Mouse (Mus musculus) liver, embryonic 11.5 days (tissue): ENCODE data around the gene Gm10681. TPM values are rescaled to one million over a fixed set of nuclear protein-coding genes. Genes with fewer than 3 reads are reported as not detected.
"Not testable (repeated sequence)": the region's sequence is repeated elsewhere in the genome, so short reads cannot be mapped to it uniquely, and the experiment has no call there.

Experiments used
- ATAC-seq: fragments of 200-750 bp; cut with Nextera tagmentation; replicated peaks from 2 replicates; pipeline ENCODE4 v1.8.0; 2017; ENCODE audit warnings: moderate number of reproducible peaks, mild to moderate bottlenecking, moderate TSS enrichment, moderate library complexity; ENCODE audit not compliant: low FRiP score
- DNase-seq: peaks from one replicate; pipeline ENCODE4 v3.0.0-alpha.2; 2017; ENCODE audit warnings: low spot score
- H3K27ac ChIP-seq: fragments of 300-500 bp; sonication (generic); 2 replicates; pipeline ENCODE4 v1.5.1; 2014; ENCODE audit warnings: mild to moderate bottlenecking, low read depth, low read length, control low read depth
- H3K27me3 ChIP-seq: fragments of 300-500 bp; sonication (generic); replicated peaks from 2 replicates; pipeline ENCODE4 v1.6.1; 2014; ENCODE audit warnings: low read length, mixed read lengths; ENCODE audit not compliant: control insufficient read depth, insufficient read depth
- H3K36me3 ChIP-seq: fragments of 300-500 bp; sonication (generic); 2 replicates; pipeline ENCODE4 v1.6.1; 2014; ENCODE audit warnings: mild to moderate bottlenecking, low read length, moderate library complexity, mixed read lengths; ENCODE audit not compliant: control insufficient read depth, insufficient read depth
- H3K4me1 ChIP-seq: fragments of 300-500 bp; sonication (generic); replicated peaks from 2 replicates; pipeline ENCODE4 v1.6.1; 2014; ENCODE audit warnings: low read length, mixed read lengths; ENCODE audit not compliant: control insufficient read depth, insufficient read depth
- H3K4me2 ChIP-seq: fragments of 300-500 bp; sonication (generic); 2 replicates; pipeline ENCODE4 v1.6.1; 2014; ENCODE audit warnings: mild to moderate bottlenecking, control low read depth, moderate library complexity
- H3K4me3 ChIP-seq: fragments of 300-500 bp; sonication (generic); 2 replicates; pipeline ENCODE4 v1.5.1; 2014; ENCODE audit warnings: low read depth, low read length, control low read depth
- H3K9ac ChIP-seq: fragments of 300-500 bp; sonication (generic); 2 replicates; pipeline ENCODE4 v1.6.1; 2014; ENCODE audit warnings: low read depth, low read length, control low read depth
- H3K9me3 ChIP-seq: fragments of 300-500 bp; sonication (generic); 2 replicates; pipeline ENCODE4 v1.6.1; 2016; ENCODE audit warnings: low read length, inconsistent platforms, mixed read lengths; ENCODE audit not compliant: control insufficient read depth
- WGBS: fragments of 180-500 bp; shearing (Covaris S2); extraction: QIAGEN DNeasy Blood & Tissue Kit; methylation state at CpG from one replicate; pipeline ENCODE4 v1.1.7; 2014; 5-methylcytosine and 5-hydroxymethylcytosine counted together
- polyA plus RNA-seq: library from polyadenylated mRNA; unstranded; fragments of >200 nt; fragmentation: Nextera tagmentation; extraction: Ambion mirVana; gene quantifications from 2 replicates; pipeline ENCODE4 v1.2.1, GENCODE M21; 2014

The Gm10681 gene
- 0.11 and 0.22 TPM in 2 replicates for polyA plus RNA-seq

DNA sequence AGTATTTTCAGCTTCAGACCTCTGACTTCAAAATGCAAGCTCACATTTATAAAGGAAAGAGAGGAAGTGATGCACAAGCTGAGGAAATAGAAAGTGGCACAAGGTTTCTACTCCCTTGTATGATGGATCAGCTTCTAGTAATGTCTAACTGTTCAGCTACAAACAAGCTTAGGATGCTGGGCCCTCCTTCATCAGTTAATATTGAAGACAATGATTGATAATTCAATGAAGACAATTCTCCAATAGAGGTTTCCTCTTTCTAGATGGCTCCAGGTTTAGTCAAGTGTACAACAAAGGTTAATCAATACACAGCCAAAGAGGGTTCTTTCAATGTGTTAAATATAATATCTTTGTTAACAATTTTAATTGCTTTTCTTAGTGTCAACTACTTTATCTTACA lies at the start of gene Gm10681:
Gene Gm10681 (minus strand): TSS at position 101 of the 400 bp plus-strand sequence.
- no peak for DNase-seq
- no peak within 1 kb of the TSS for H3K27ac ChIP-seq
- no peaks in the 10 kb centered on the region for H3K27me3 ChIP-seq
- ATAC-seq, result no peak
- no peaks in the 10 kb centered on the region for H3K9me3 ChIP-seq
- no peak within 1 kb of the TSS for H3K9ac ChIP-seq
- no peak within 1 kb of the TSS for H3K4me2 ChIP-seq
- H3K4me1 ChIP-seq, result no peaks in the 10 kb centered on the region
- H3K36me3 ChIP-seq, result no peaks in the 10 kb centered on the region
- H3K4me3 ChIP-seq, result no peak within 1 kb of the TSS

DNA sequence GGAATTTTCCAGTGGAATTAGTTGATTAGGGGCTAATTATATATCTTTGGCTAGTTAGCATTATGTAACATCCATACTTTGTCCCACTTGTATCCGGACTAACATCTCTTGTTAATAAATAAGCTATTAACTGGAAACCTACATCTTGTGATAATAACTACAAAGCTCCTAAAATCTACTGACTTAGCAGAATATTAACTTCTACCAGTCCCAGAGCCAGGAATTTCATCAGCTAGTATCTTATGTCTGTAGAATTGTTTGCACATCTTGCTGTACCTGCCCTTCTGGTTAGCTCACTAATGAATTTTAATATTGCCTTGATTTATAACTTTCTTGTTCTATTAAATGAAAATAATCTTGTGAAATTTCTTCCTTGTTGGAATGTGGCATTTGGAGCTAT lies 46.5 kb upstream of the Gm10681 start:
- H3K27me3 ChIP-seq, result no peaks in the 10 kb centered on the region
- no peak overlapping the region for H3K4me3 ChIP-seq
- H3K4me2 ChIP-seq, result no peak overlapping the region
- ATAC-seq (no peak), DNase-seq (no peak)
- H3K9ac ChIP-seq, result no peak overlapping the region
- no peaks in the 10 kb centered on the region for H3K9me3 ChIP-seq
- WGBS, result 75% methylated on average over 1 of the region's 1 CpGs
- H3K36me3 ChIP-seq, result no peaks in the 10 kb centered on the region
- H3K4me1 ChIP-seq, result no peaks in the 10 kb centered on the region
- no peak overlapping the region for H3K27ac ChIP-seq

DNA sequence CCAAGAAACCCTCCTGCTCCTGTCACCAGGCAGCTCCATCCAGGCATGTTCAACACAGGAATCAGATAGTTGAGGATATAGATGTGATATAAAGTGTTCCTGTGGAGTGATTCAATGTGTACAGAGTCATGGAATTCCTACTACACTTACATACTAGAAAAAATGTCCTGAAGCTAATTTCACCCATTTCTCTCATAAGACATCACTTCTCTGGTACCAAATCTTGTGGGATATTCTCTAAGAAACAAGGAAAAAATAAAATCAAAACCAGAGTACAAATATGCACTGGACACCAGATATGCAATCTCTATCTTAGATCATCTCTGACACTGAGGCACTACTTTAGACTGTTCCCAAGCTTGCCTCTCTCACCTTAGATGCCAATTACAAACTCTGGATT lies 41.5 kb upstream of the Gm10681 start, which contains the start of gene Hsd3b5:
Gene Hsd3b5 (minus strand): TSS at position 101 of the 400 bp plus-strand sequence.
- Histone ChIP-seq H3K36me3 (no peaks in the 10 kb centered on the region), H3K9ac (no peak within 1 kb of the TSS), H3K9me3 (no peaks in the 10 kb centered on the region), H3K27ac (no peak within 1 kb of the TSS), H3K27me3 (no peaks in the 10 kb centered on the region), H3K4me1 (no peaks in the 10 kb centered on the region), H3K4me3 (no peak within 1 kb of the TSS), H3K4me2 (no peak within 1 kb of the TSS)
- no peak for DNase-seq
- no peak for ATAC-seq

DNA sequence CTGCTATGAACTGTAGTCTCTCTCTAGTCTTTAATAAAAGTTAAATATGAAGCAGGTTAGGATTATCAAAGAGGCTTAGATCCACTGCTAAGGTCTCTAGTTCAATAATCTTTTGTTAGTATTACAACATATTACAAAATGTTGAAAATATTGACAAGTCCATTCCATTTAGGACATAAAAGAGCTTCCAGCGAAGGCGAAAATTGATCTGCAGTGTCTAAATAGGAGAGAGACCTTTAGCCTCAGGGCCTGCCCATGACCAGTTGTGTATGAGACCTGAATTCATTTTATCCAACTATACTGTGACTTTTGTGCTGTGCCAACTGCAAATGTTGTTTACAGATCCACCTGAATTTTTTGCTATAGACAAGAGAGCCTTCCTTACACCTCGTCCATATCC lies 41.0 kb upstream of the Gm10681 start:
- 67% methylated on average over 3 of the region's 3 CpGs for WGBS
- Histone ChIP-seq H3K4me1 (no peaks in the 10 kb centered on the region), H3K4me3 (no peak overlapping the region), H3K9ac (no peak overlapping the region), H3K27me3 (no peaks in the 10 kb centered on the region), H3K9me3 (no peaks in the 10 kb centered on the region), H3K36me3 (no peaks in the 10 kb centered on the region), H3K27ac (no peak overlapping the region), H3K4me2 (no peak overlapping the region)
- no peak for ATAC-seq
- no peak for DNase-seq

DNA sequence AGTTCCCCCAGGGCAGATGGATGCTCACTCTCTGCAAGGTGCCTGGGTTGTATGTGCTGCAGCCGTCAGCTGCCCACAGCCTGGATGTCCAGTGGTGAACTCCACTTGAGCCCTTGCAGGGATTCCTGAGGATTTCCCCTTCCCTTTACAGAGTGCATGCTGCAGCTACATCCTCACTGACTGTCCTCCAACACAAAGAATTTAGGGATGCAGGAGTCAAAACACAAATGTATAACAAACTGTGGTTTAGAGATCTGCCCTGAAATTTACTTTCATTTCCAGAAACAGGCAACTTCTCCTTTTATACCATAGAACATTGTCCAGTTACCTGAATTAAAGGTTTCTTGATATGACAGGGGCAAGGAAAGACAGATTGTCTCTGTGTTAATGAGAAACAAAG lies 28.2 kb upstream of the Gm10681 start:
- not testable (repeated sequence) for H3K9ac ChIP-seq, ATAC-seq, H3K4me2 ChIP-seq, H3K9me3 ChIP-seq, H3K4me3 ChIP-seq, H3K36me3 ChIP-seq, H3K4me1 ChIP-seq, H3K27ac ChIP-seq, DNase-seq, H3K27me3 ChIP-seq
- WGBS, result 67% methylated on average over 1 of the region's 1 CpGs

DNA sequence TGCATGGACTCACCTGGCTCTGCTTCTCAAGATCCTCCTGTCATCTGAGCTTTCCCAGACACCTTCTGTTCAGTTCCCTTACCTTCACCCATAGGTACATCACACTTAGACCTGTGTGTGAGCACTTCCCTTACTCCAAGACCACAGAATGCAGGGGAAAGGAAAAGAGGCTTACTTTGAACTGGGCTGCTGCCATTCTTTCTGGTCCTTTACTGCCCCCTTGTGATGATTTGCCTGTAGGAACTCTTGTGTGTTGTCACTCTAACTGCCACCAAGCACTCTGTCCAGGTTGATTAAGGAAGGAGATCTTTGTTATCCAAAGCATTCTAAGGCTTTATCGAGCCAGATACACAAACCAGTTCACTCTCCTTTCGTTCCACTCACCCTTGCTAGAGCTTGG lies 27.6 kb upstream of the Gm10681 start:
- not testable (repeated sequence) for H3K9ac ChIP-seq, ATAC-seq, H3K4me3 ChIP-seq, H3K4me1 ChIP-seq, H3K9me3 ChIP-seq, H3K27me3 ChIP-seq, H3K27ac ChIP-seq, DNase-seq, H3K36me3 ChIP-seq, H3K4me2 ChIP-seq
- WGBS, result 23% methylated on average over 2 of the region's 2 CpGs

DNA sequence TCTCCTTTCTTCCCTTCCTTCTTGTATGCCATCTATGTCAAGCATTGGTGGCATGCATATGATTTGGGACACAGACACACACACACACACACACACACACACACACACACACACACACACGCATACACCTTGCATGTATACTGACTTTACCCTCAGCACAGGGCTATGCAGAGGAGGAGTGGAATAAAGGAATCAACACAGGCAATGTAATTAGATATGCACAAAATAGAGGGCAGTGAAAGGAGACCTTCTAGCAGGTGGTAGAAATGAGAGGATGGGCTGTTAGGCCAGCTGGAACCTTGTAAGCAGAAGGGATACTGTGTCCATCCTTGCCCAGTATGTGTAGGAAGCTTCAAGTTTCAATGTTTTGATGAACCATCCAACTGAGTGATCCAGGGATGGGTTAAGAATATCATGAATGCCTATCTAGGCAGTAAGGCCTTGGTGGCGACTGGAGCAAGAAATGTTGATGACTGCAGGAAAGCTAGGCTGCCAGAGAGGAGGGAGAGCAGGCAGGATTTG lies 25.9 kb upstream of the Gm10681 start:
- H3K36me3 ChIP-seq, H3K4me3 ChIP-seq, H3K4me2 ChIP-seq, DNase-seq, H3K27me3 ChIP-seq, H3K4me1 ChIP-seq, H3K9me3 ChIP-seq, H3K9ac ChIP-seq, H3K27ac ChIP-seq, ATAC-seq: not testable (repeated sequence)
- 67% methylated on average over 2 of the region's 2 CpGs for WGBS

DNA sequence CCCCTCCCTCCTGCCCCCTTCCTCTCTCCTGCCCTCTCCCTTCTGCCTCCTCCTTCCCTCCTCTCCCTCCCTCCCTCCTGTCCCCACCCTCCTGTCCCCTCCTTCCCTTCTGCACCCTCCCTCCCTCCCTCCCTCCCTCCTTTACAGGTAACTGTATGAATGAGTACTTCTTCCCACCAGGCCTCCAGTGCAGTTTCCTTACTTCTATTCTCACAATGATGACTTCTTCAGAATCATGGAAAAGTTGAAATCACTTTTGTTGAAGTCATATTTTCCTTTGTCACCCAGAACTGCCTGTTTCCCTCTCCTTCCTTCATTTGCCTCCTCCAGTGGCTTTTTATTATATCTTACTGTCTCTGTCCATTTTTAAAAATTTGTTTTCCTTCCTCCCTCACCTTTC lies 25.4 kb upstream of the Gm10681 start:
- Histone ChIP-seq H3K4me2 (no peak overlapping the region), H3K36me3 (no peaks in the 10 kb centered on the region), H3K4me3 (no peak overlapping the region), H3K9ac (no peak overlapping the region), H3K27ac (no peak overlapping the region), H3K4me1 (no peaks in the 10 kb centered on the region), H3K9me3 (no peaks in the 10 kb centered on the region), H3K27me3 (no peaks in the 10 kb centered on the region)
- ATAC-seq (no peak), DNase-seq (no peak)

DNA sequence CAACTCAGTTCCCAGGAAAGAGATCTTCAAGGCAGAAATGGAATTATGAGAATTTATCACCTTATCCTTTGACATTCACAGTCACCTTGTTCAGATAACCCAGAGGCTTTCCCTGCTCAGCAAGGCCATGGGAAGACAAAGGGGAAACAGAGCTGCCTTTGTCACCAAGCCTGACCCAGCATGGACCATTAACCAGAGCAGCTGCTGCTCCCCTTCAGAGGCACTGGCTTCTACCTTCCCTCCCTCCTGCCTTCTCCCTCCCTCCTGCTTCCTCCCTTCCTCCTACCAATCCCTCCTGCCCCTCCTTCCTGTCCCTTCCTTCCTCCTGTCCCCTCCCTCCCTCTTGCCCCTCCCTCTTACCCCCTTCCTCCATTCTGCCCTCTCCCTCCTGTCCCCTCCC lies 24.9 kb upstream of the Gm10681 start:
- H3K4me3 ChIP-seq, H3K9me3 ChIP-seq, H3K4me2 ChIP-seq, H3K27me3 ChIP-seq, DNase-seq, H3K27ac ChIP-seq, H3K9ac ChIP-seq, ATAC-seq, H3K4me1 ChIP-seq, H3K36me3 ChIP-seq: not testable (repeated sequence)
